Comparison of ENCODE assay signal across 18 mouse cellular contexts in the genomic region with DNA sequence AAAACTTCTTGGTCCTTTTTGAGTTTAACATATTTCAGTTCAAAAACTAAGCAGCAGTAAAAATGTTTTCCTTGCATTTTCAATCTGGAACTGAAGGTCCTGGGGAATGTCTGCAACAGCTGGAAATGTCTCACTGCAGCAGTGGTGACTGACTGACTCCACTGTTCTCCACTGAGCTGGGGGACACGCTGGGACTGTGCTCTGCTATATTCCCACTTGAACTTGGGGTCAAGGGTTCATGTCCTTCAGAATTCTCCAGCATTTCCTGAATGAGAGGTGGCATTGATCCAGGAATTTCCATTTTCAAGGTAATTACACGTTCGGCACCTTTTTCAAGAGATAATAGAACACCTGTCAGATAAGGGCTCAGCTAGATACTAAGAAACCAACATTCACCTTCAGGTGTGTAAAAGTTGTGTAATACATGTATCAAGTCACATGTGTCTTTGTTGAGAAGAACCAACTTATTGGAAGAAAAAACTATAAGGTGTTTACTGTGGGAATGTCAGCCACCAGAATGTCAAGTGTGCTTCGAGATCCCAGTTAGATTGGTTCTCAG.
DNase-seq lines count a peak whose midpoint lies in the region; ATAC-seq and TF ChIP-seq lines count a peak whose summit lies in the region.
"Had no signal": no experiment of that assay in that cellular context is flagged by ENCODE, and none has a peak within 500 bp of the region (broad histone marks: within the 10 kb centered on the region; RNA-seq: fewer than 3 reads in every experiment).

No protein-coding gene starts in this region.

- H3K27me3 ChIP-seq in heart, embryonic 13.5 days (replicated peaks): no peaks in the 10 kb centered on the region
- H3K27me3 ChIP-seq in lung, postnatal 0 days (replicated peaks; ENCODE audit: insufficient read depth, low read length): no peaks in the 10 kb centered on the region
- no peaks in the 10 kb centered on the region for H3K27me3 ChIP-seq in intestine, embryonic 15.5 days (replicated peaks)
- H3K27me3 ChIP-seq: CH12.LX; forebrain, embryonic 13.5 days; hindbrain, embryonic 13.5 days; Patski had no signal

- H3K27ac ChIP-seq in heart, embryonic 13.5 days (replicated peaks): peak overlapping the region; percentile 89; the same call in 1 of the 2 replicates
- no peak overlapping the region for H3K27ac ChIP-seq in lung, postnatal 0 days (ENCODE audit: low read length)
- no peak overlapping the region for H3K27ac ChIP-seq in intestine, embryonic 15.5 days
- H3K27ac ChIP-seq: embryonic facial prominence, embryonic 10.5 days; forebrain, embryonic 13.5 days; hindbrain, embryonic 13.5 days; hindbrain, postnatal 0 days had no signal

- no peak overlapping the region for H3K4me2 ChIP-seq in heart, embryonic 13.5 days
- no peak overlapping the region for H3K4me2 ChIP-seq in lung, postnatal 0 days (replicated peaks; ENCODE audit: low read depth, low read length)
- H3K4me2 ChIP-seq in intestine, embryonic 15.5 days (replicated peaks): no peak overlapping the region
- H3K4me2 ChIP-seq: forebrain, embryonic 13.5 days; hindbrain, embryonic 13.5 days had no signal

- TF ChIP-seq CTCF in lung, postnatal 0 days (IDR thresholded peaks at IDR 0.05): no peak
- TF ChIP-seq CTCF in lung, adult 2 months (IDR thresholded peaks at IDR 0.05; ENCODE audit: insufficient read depth, low read length): no peak

- 53% methylated on average over 4 of the region's 4 CpGs for WGBS in heart, embryonic 13.5 days
- WGBS in lung, postnatal 0 days: 42% methylated on average over 4 of the region's 4 CpGs
- 50% methylated on average over 4 of the region's 4 CpGs for WGBS in lung, adult 2 months
- WGBS in intestine, embryonic 15.5 days: 54% methylated on average over 4 of the region's 4 CpGs

- H3K4me3 ChIP-seq in heart, embryonic 13.5 days: no peak overlapping the region
- no peak overlapping the region for H3K4me3 ChIP-seq in lung, postnatal 0 days (ENCODE audit: low read depth, low read length)
- no peak overlapping the region for H3K4me3 ChIP-seq in lung, adult 2 months (replicated peaks; ENCODE audit: extremely low read depth, low read depth, low read length)
- H3K4me3 ChIP-seq in intestine, embryonic 15.5 days (replicated peaks): no peak overlapping the region
- H3K4me3 ChIP-seq: embryonic facial prominence, embryonic 10.5 days; forebrain, embryonic 13.5 days; hindbrain, embryonic 13.5 days had no signal

- no peak for TF ChIP-seq POLR2A in lung, adult 2 months (IDR thresholded peaks at IDR 0.05; ENCODE audit: borderline replicate concordance, extremely low read depth, low read depth, low read length)

- TF ChIP-seq EP300 in lung, postnatal 0 days (IDR thresholded peaks at IDR 0.05): no peak

- no peak for ATAC-seq in heart, embryonic 13.5 days (ENCODE audit: extremely low read depth, insufficient number of reproducible peaks, low FRiP score, low TSS enrichment)
- no peak; the same call in 1 of the 2 replicates for ATAC-seq in lung, postnatal 0 days
- peak; percentile 72 for ATAC-seq in intestine, embryonic 15.5 days
- ATAC-seq: forebrain, embryonic 13.5 days; Patski had no signal

- H3K9me3 ChIP-seq in heart, embryonic 13.5 days: no peaks in the 10 kb centered on the region
- H3K9me3 ChIP-seq in lung, postnatal 0 days (ENCODE audit: low read length): no peaks in the 10 kb centered on the region
- H3K9me3 ChIP-seq in intestine, embryonic 15.5 days: no peaks in the 10 kb centered on the region
- H3K9me3 ChIP-seq: embryonic facial prominence, embryonic 10.5 days; forebrain, embryonic 13.5 days; hindbrain, embryonic 13.5 days had no signal

- DNase-seq in heart, postnatal 4 days: no peak
- DNase-seq in lung, postnatal 0 days (ENCODE audit: low spot score): peak; percentile 12
- no peak for DNase-seq in lung, adult 2 months
- DNase-seq in frontal cortex, postnatal 36 days (ENCODE audit: low spot score in 2 of 2): no peak
- DNase-seq: adrenal gland, adult 2 months; adrenal gland, postnatal 25 days; cerebellum, adult 18-20 months; cerebellum, adult 9-11 months; cerebellum, postnatal 36 days; forebrain, postnatal 0 days had no signal

- H3K36me3 ChIP-seq in heart, embryonic 13.5 days: peaks cover 80% of the 10 kb centered on the region
- peaks cover 10% of the 10 kb centered on the region; the same call in 1 of the 2 replicates for H3K36me3 ChIP-seq in lung, postnatal 0 days (ENCODE audit: insufficient read depth, low read length)
- peaks cover 6% of the 10 kb centered on the region for H3K36me3 ChIP-seq in intestine, embryonic 15.5 days

- peaks cover 32% of the 10 kb centered on the region for H3K4me1 ChIP-seq in heart, embryonic 13.5 days
- no peaks in the 10 kb centered on the region for H3K4me1 ChIP-seq in lung, postnatal 0 days (ENCODE audit: insufficient read depth, low read depth, low read length)
- no peaks in the 10 kb centered on the region for H3K4me1 ChIP-seq in lung, adult 2 months (ENCODE audit: control insufficient read depth, insufficient read depth, low read length)
- no peaks in the 10 kb centered on the region for H3K4me1 ChIP-seq in intestine, embryonic 15.5 days (replicated peaks)
- H3K4me1 ChIP-seq: embryonic facial prominence, embryonic 10.5 days; forebrain, embryonic 13.5 days; hindbrain, embryonic 13.5 days had no signal

- no peak overlapping the region for H3K9ac ChIP-seq in heart, embryonic 13.5 days
- no peak overlapping the region for H3K9ac ChIP-seq in lung, postnatal 0 days (replicated peaks; ENCODE audit: low read depth)
- H3K9ac ChIP-seq in intestine, embryonic 15.5 days: no peak overlapping the region
- H3K9ac ChIP-seq: forebrain, embryonic 13.5 days; forebrain, postnatal 0 days; hindbrain, embryonic 13.5 days had no signal
